Mouse (Mus musculus) cortical plate, adult 2 months (tissue): ENCODE data around the gene Vwa3b. TPM values are rescaled to one million over a fixed set of nuclear protein-coding genes. Genes with fewer than 3 reads are reported as not detected.
A peak's percentile ranks its signal among the peaks of the same experiment; 100 is the strongest.

Experiments used
- H3K27ac ChIP-seq: fragments of 200-500 bp; 2 replicates; pipeline ENCODE4 v1.5.1; 2012; ENCODE audit warnings: low read length, control low read depth, inconsistent platforms; ENCODE audit not compliant: insufficient read depth
- H3K4me1 ChIP-seq: fragments of 200-500 bp; 2 replicates; pipeline ENCODE4 v1.6.1; 2011; ENCODE audit warnings: low read length; ENCODE audit not compliant: control insufficient read depth, insufficient read depth
- H3K4me3 ChIP-seq: fragments of 200-500 bp; 2 replicates; pipeline ENCODE4 v1.5.1; 2011; ENCODE audit warnings: mild to moderate bottlenecking, low read length, control low read depth; ENCODE audit not compliant: insufficient read depth
- CTCF ChIP-seq: fragments of 200-500 bp; IDR thresholded peaks from 2 replicates; pipeline ENCODE4 v1.5.1; 2011; ENCODE audit warnings: mild to moderate bottlenecking, control low read depth, low read length; ENCODE audit not compliant: insufficient read depth; ENCODE audit errors: extremely low read depth
- POLR2A ChIP-seq: fragments of 200-500 bp; IDR thresholded peaks from 2 replicates; pipeline ENCODE4 v1.6.1; 2011; ENCODE audit warnings: mild to moderate bottlenecking, low read length, control low read depth; ENCODE audit not compliant: insufficient read depth; ENCODE audit errors: extremely low read depth
- polyA plus RNA-seq: library from polyadenylated mRNA; depleted of rRNA; stranded (reverse); fragments of >200 nt; gene quantifications from 2 replicates; pipeline ENCODE4 v1.2.3, GENCODE M21; 2012

Vwa3b gene
- polyA plus RNA-seq, 1 experiment: 0.42 TPM

DNA sequence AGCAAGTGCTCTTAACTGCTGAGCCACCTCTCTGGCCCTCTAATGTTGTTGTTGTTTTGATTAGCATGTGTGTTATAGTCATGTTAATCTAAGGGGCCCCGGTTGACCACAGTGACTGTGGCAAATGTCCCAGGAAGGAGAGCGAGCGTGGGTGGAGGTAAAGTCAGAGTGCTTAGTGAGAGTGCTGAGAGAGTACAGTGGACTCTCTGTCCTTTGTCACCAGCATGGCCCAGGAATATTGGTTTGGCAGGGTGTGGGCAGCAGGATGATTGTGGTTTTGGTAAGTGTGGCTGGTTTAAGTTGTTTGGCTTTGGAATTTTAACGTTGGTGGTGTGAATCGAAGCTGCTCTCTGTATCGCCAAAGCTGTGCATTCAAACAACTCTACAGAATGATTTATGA is 470 bp downstream of the Vwa3b start:
- Histone ChIP-seq H3K4me1 (no peaks in the 10 kb centered on the region; the same call in 1 of the 2 replicates), H3K27ac (no peak overlapping the region), H3K4me3 (no peak overlapping the region)
- TF ChIP-seq CTCF (no peak), POLR2A (no peak)

DNA sequence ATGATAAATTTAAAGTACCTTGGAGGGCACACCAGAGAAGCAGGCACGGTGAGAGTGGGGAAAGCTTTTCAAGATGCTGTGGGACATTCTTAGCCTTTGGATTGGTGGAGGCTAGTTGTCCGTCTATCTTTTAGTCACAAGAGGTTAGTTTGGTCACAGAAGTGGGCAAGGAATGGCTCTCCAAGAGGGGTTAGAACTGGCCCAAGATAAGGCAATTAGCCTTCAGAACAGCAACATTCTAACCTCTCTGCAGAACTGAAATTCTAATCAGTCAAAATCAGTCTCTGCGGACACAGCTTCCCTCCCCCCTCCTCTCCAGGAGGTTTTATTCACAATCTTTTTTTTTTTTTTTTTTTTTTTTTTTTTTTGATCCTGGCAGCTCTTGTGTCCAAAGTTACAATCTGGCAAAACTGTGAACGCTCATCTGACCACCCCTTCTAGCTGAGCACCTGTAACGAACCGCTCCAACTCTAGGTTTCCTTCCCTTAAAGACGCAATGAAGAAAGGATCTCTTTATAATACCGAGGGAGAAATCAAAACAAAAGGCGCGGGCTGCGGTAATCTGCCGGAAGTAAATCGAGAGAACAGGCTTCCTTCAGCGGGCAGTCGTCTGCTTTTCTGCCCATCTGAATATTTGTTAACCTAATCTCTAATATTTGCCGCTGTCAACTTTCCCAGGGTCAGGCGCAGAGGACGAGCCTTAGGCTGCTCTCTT is 2.2 kb downstream of the Vwa3b start:
- H3K27ac ChIP-seq: no peak overlapping the region
- peak overlapping the region; percentile 55 for H3K4me3 ChIP-seq
- peaks cover 2% of the 10 kb centered on the region; the same call in 1 of the 2 replicates for H3K4me1 ChIP-seq
- no peak for TF ChIP-seq CTCF
- no peak for TF ChIP-seq POLR2A

DNA sequence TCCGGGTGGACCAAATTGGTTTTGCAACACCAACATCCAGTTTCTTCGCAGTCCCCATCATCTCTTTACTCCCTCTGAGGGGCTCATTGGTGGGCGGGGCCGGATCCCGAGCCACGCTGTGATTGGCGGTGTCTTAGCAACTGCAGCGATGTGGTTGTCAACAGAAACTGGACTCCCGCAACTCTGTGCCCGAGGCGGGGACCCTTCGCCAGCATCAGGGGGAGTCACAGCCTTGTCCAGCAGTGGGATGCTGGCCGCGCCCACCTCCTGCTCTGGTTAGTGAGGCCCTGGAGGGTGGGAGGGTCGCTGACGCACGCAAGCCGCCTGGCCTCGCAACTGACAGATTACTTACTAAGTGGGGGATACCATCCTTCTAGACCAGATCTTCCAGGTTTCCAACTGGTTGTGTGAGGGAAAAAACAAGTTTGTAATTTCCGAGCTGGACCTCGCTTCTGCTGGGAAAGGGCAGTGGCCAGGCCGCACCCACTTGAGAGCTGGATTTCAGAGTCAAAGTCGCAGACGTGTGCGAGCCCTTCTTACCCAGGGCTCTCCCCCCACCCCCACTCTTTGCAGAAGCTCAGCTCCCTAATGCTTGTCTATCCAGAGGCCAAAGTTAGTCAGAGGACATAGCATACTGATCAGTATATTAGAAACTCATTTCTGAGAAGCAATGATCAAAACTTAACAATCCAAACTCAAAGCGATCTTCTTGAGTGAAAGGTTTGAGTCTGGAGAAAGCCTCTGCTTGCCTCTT is 2.9 kb downstream of the Vwa3b start:
- peak overlapping the region; percentile 55 for H3K4me3 ChIP-seq
- no peak for TF ChIP-seq CTCF
- TF ChIP-seq POLR2A: no peak
- H3K4me1 ChIP-seq: peaks cover 2% of the 10 kb centered on the region; the same call in 1 of the 2 replicates
- H3K27ac ChIP-seq: no peak overlapping the region

DNA sequence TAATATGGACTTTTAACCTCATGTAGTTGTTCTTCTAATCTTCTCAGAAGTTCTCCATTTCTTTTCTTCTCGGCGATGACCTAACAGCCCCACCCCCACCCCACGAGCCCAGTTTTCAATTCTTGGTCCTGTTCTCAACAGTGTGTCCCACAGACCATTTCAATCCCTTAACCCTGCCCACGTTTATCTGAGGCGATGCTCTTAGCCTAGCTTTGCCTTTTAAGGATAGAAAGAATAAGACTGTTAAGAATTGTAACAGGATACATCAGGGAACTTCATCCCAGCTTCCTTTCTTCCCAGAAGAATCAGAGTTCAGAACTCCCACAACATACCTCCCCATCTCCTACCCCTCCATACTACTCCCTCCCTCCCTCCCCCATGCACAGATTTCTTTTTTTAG is 3.5 kb downstream of the Vwa3b start:
- TF ChIP-seq POLR2A (no peak), CTCF (no peak)
- Histone ChIP-seq H3K4me1 (peaks cover 2% of the 10 kb centered on the region; the same call in 1 of the 2 replicates), H3K27ac (no peak overlapping the region), H3K4me3 (no peak overlapping the region)

GRCm38 (mm10) chr1:37030693-37031092 is 4.3 kb downstream of the Vwa3b start:
- no peak overlapping the region for H3K27ac ChIP-seq
- no peak for TF ChIP-seq CTCF
- no peak for TF ChIP-seq POLR2A
- H3K4me1 ChIP-seq: peaks cover 2% of the 10 kb centered on the region; the same call in 1 of the 2 replicates
- no peak overlapping the region for H3K4me3 ChIP-seq

DNA sequence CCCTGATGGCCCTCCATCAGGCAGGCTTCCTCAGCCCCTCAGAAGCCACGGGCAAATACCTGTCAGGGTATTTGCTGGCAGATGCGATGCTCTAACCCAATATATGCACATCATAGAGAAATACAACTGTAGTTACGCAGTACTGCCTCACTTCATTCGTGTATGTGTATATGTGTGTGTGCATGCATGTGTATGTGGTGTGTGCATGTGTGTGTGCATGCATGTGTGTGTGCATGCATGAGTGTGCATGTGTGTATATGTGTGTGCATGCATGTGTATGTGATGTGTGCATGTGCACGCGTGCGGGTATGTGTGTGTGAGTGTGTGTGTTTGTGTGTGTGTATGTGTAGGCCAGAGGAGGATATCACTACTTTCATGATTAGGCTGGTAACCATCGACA is 9.5 kb downstream of the Vwa3b start:
- Histone ChIP-seq H3K4me1 (peaks cover 2% of the 10 kb centered on the region; the same call in 1 of the 2 replicates), H3K4me3 (no peak overlapping the region), H3K27ac (no peak overlapping the region)
- TF ChIP-seq CTCF (no peak), POLR2A (no peak)

DNA sequence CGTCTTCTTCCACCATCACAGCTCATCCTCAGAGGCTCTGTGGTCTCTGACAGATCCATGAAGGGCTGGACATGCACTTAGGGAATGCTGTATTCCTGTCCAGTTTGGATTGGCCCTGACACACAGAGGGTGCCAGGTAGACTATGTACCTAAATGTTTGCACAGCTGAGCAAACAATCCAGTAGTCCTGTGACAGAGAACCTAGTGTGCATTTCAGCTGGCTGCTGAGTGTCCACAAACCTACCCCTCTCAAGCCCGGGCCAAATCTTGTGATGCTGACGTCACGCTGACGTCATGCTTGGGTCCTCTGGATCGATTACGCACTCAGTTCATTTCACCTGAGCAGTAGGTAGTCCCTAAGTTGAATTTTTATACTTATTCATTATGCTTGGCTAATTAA is 14.7 kb downstream of the Vwa3b start:
- TF ChIP-seq POLR2A: no peak
- no peak for TF ChIP-seq CTCF

DNA sequence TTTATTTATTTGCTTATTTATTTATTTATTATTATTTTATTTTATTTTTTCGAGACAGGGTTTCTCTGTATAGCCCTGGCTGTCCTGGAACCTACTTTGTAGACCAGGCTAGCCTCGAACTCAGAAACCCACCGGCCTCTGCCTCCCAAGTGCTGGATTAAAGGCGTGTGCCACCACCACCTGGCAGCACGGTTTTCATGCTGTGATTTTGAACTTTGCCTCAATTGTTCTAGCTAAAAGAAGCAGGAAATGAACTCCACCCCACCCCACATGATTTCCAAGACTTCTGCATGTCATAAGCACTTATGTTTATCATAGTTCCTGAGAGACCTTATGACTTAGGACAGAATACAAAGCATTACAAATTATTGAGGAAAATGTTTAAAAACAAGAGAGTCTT is 15.5 kb downstream of the Vwa3b start:
- no peaks in the 10 kb centered on the region for H3K4me1 ChIP-seq
- TF ChIP-seq CTCF (no peak), POLR2A (no peak)
- no peak overlapping the region for H3K27ac ChIP-seq
- no peak overlapping the region for H3K4me3 ChIP-seq

More for the DNA sequence above, 14.7 kb downstream of the Vwa3b start:
- Histone ChIP-seq H3K4me1 (no peaks in the 10 kb centered on the region), H3K27ac (no peak overlapping the region), H3K4me3 (no peak overlapping the region)

DNA sequence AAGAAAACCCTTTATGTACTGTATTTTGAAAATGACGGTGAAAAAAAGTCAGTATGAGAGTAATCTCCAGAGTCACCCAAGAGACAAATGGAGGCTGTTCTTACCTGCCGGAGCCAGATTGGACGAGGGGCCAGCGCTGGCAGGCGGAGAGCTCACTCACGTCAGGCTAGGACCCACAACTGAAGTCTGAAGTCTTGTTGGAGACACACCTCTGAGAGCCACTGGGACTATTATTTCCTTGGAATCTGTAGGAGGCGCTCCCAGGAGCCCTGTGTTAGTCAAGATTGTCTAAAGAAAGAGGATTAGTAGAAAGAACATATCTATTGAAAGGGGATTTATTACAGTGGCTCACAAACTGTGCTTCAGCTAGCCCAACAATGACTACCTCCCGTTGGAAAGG is 16.4 kb downstream of the Vwa3b start:
- Histone ChIP-seq H3K27ac (no peak overlapping the region), H3K4me3 (no peak overlapping the region), H3K4me1 (no peaks in the 10 kb centered on the region)
- TF ChIP-seq CTCF (no peak), POLR2A (no peak)

GRCm38 (mm10) chr1:37043196-37043595 is 16.8 kb downstream of the Vwa3b start:
- Histone ChIP-seq H3K27ac (no peak overlapping the region), H3K4me1 (no peaks in the 10 kb centered on the region), H3K4me3 (no peak overlapping the region)
- no peak for TF ChIP-seq POLR2A
- TF ChIP-seq CTCF: no peak
